Mouse (Mus musculus) mesoderm, embryonic 11.5 days (tissue): ENCODE data around the gene Coq7.

Experiments
- DNase-seq: peaks from one replicate; pipeline ENCODE4 v3.0.0-alpha.2; 2012; ENCODE audit warnings: low read depth, low spot score

The Coq7 gene

DNA sequence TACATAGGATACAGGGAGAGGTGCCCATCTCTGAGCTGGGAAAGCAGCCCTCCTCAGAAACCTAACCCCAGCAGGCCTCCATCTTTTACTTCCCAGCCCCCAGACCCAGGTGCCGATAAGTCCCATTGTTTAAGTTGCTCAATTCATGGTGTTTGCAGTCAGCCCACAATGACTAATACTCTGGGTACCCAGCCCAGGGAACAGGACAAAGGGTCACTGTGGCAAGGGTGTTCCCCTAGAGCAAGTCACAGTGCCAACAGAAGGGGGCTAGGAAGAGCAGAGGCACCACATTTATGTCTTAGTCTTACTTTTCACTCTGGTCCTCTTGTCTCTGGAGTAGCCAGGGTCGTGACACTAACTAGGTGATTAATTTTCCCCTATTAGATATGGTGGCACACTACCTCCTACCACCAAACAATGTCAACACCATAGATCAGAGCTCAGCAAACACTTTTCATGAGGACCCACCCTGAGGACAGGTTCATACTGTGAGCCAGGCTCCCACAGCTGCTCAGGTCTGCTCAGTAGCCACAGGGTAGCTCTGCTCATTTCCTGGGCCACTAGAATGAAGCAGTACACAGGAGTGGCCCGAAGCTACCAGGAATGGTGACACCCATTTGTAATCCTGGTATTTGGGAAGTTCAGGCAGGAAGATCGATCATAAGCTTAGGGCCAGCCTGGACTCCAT, 38.1 kb downstream of the Coq7 start:
- DNase-seq = no peak

DNA sequence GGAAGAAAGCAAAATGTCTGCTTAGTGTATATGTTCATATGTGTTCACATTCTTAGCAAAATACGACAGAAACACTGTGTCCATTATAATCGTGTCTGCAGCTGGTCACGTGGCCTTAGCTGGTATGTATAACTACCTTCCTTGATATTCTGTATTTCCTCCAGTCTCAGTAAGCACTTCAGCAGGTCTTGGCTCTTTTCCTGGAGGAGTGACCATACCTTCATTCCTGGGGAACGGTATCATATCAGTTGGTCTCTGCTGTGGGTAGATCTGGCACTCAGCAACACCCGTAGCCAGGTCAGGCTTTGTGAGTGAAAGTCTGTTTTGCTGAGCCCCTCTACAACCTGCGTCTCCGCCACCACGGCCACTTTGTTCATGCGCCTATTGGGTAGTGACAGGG, 39.3 kb downstream of the Coq7 start:
- no peak for DNase-seq

GRCm38 (mm10) chr7:118491431-118492147, 41.6 kb downstream of the Coq7 start, which contains the start of gene Itpripl2:
Itpripl2 (minus strand) TSS chr7:118491975.
- peak; percentile 52 for DNase-seq

GRCm38 (mm10) chr7:118490666-118491430, 42.3 kb downstream of the Coq7 start:
- peak; percentile 25 for DNase-seq

- DNase-seq = no peak
These were observed 43.2 kb downstream of the Coq7 start for GRCm38 (mm10) chr7:118489706-118490665.

GRCm38 (mm10) chr7:118488060-118488664, 45.0 kb downstream of the Coq7 start:
- no peak for DNase-seq

DNA sequence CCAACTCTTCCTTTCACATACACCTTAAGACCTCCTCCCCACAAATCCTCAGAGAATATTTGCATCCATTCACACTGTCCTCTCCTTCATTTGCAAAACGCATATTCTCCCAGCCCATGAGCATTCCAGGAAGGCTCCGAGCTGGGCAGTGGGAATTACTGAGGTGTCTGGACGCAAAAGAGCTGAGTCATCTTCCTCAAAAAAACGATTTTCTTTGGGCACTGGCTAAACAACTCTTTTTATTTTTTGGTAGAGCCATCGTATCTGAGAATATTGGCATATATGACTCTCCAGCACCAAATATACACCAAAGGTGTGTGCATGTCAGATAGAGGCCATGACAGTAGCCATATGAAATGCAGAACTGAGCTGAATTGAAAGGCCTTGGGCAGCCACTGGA, 46.2 kb downstream of the Coq7 start:
- no peak for DNase-seq

DNA sequence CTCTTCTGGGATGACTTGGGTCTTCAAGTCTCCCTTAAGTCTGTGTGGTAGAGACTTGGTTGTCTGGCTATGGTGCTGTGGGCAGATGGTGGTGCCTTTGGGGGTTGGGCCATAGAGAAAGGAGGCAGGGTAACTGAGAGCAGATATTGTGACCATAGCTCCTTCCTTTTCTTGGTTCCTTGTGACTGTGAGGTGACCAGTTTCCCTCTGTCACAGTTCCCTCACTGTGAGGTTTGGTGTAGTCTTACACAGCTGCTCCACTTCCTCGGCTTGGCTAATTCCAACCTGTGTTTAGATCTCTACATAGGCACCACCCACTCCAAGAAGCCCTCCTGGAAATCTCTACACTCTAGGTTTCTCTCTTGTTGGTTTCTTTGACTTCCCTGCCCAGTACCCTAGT, 49.2 kb downstream of the Coq7 start:
- no peak for DNase-seq

DNA sequence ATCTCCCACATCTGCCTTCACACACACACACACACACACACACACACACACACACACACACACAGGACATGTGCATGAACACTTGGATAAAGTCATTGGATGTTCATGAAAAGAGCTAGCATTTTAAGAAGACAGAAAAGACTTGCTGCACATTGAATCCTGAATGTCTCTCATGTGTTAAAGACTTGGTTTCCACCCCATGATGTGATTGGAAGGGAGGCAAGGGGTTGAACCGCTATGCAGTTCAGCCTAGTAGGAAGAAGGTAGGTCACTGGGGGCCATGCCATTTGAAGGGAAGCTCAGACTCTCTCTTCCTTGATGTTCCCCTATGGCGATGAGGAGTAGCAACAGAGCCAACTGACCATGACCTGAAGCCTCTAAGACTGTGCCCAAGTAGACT, 51.2 kb downstream of the Coq7 start:
- DNase-seq = no peak

GRCm38 (mm10) chr7:118481047-118481810, 51.9 kb downstream of the Coq7 start:
- DNase-seq = no peak

- no peak for DNase-seq
These were observed 52.9 kb downstream of the Coq7 start for GRCm38 (mm10) chr7:118480160-118480709.

- DNase-seq = no peak
These were observed 54.3 kb downstream of the Coq7 start for GRCm38 (mm10) chr7:118478835-118479312.

DNA sequence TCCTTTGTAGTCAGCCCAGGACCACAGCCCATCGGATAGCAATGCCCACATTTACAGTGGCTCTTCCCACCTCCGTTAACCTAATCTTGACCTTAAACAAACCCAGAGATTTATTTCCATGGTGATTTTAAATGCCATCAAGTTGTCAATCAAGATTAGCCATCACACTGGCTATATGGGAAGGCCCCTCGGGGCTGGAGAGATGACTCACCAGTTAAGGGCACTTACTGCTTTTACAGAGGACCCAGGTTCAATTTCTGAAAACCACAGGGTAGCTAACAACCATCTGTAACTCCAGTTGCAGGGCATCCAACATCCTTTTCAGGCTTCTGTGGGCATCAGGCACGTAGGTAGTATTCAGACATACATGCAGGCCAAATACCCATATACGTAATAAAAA, 56.7 kb downstream of the Coq7 start:
- DNase-seq = no peak

DNA sequence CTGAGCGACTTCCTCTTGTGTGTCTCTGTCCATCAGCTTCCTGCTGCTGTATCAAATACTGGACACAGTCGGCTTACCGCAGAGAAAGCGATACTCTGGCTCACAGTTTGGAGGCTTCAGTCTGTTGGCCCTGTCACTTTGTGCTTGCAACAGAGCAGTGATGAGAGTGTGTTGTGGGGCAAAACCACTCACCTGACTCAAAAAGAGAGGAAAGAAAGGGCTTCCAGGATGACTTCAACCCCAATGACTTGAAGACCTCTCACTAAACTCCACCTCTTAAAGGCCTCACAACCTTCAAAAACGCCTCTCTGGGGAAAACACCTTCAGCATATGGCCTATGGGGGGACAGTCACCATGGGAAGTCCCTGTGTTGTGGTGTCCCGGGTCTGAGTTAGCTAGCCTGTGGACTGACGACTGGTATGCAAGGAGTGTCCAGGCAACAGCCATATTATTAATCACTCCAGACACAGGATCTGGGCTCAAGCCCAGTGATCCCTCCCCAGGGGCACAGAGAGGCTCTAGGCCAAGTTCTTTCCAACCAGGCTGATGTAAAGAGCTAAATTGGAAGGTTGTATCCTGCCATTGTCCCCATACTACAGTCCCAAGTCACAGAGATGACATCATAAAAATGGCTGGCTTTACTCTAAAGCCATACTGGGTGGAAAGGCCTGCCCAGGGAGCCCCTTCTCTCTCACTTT, 58.0 kb downstream of the Coq7 start:
- DNase-seq = no peak

GRCm38 (mm10) chr7:118472886-118473285, 60.3 kb downstream of the Coq7 start:
- no peak for DNase-seq

- no peak for DNase-seq
These were observed 65.1 kb downstream of the Coq7 start for GRCm38 (mm10) chr7:118468060-118468459.

- no peak for DNase-seq
These were observed 68.7 kb downstream of the Coq7 start for GRCm38 (mm10) chr7:118464432-118464831.

- peak; percentile 44 for DNase-seq
These were observed 70.1 kb downstream of the Coq7 start for GRCm38 (mm10) chr7:118462818-118463762.
